ENCODE assay signal across 11 mouse cellular contexts in genomic region chr9:61297385-61297784, GRCm38 (mm10).
"Had no signal": no experiment of that assay in that cellular context is flagged by ENCODE, and none has a peak within 500 bp of the region (broad histone marks: within the 10 kb centered on the region; RNA-seq: fewer than 3 reads in every experiment).

No protein-coding gene starts in this region.

- ATAC-seq: lung, postnatal 0 days had no signal

- H3K4me3 ChIP-seq: kidney, embryonic 15.5 days; liver, embryonic 15.5 days; neural tube, embryonic 12.5 days had no signal

- H3K9ac ChIP-seq: kidney, embryonic 15.5 days; liver, embryonic 15.5 days; neural tube, embryonic 12.5 days had no signal

- H3K36me3 ChIP-seq: kidney, embryonic 15.5 days; liver, embryonic 15.5 days; neural tube, embryonic 12.5 days had no signal

- H3K9me3 ChIP-seq: kidney, embryonic 15.5 days; liver, embryonic 15.5 days; neural tube, embryonic 12.5 days had no signal

- H3K27ac ChIP-seq: kidney, embryonic 15.5 days; liver, embryonic 15.5 days; neural tube, embryonic 12.5 days had no signal

- DNase-seq: kidney, adult 18-20 months; kidney, postnatal 25 days; lung, adult 2 months; lung, postnatal 36 days; midbrain, embryonic 14.5 days; right cerebral cortex, postnatal 25 days had no signal

- H3K4me2 ChIP-seq: kidney, embryonic 15.5 days; liver, embryonic 11.5 days; liver, embryonic 15.5 days; neural tube, embryonic 12.5 days had no signal

- H3K27me3 ChIP-seq: liver, embryonic 15.5 days; neural tube, embryonic 12.5 days had no signal
